In the genomic region with DNA sequence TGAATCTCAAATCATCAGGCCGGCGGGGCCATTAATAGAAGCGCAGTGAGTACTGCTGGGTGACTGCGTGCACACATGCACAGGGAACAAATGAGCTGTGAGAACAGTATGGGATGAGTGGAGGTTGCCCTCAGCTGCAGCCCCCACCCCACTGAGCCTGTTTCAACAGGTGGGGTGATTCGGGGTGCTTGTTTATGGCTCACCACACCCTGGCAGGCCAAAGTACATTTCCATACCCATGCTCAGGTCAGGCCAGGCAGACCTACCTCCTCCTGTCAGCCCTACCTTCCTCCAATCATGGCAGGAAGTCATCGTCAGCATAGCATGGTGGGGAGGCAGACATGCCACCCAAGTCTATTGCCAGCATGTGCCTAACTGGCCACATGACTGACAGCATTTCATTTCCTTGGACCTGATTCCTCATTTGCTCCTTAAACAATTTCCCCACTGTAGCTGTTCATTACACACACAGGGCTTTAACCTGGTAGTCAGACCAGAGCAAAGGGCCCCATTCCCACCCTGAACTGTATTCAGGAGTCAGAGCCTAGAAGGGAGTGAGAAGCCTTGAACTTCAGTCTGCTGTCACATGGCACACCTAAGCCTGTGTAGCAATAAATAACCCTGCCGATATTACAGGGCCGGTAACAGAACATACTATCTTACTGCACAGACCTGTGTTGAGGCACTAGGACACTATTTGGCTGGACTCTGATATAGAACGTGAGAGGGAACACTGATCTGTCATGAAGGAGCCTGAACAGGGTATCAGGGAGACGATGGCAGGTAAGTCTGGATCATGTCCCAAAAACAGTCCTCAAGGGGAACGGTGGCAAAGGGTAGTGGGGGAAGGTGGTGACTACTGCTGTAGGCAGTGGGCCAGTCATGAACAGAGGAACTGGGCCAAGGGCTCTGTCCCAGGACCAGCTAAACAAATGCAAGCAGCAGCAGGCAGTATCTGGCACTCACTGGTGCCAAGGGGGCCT, we compare ENCODE assay signal across 10 mouse cellular contexts. TPM values are rescaled to one million over a fixed set of nuclear protein-coding genes. Genes with fewer than 3 reads are reported as not detected.
DNase-seq lines count a peak whose midpoint lies in the region; ATAC-seq and TF ChIP-seq lines count a peak whose summit lies in the region.
"Had no signal": no experiment of that assay in that cellular context is flagged by ENCODE, and none has a peak within 500 bp of the region (broad histone marks: within the 10 kb centered on the region; RNA-seq: fewer than 3 reads in every experiment).

Gene Gm21885, plus strand, starts transcription at position 675 of the 983 bp plus-strand sequence.

- H3K4me2 ChIP-seq in midbrain, postnatal 0 days (ENCODE audit: low read depth, low read length, poor library complexity, severe bottlenecking), result no peak within 1 kb of the TSS
- H3K4me2 ChIP-seq in midbrain, embryonic 15.5 days, result no peak within 1 kb of the TSS
- no peak within 1 kb of the TSS for H3K4me2 ChIP-seq in intestine, embryonic 14.5 days (ENCODE audit: low read length)

- WGBS in midbrain, postnatal 0 days, result 87% methylated on average over 11 of the region's 11 CpGs
- WGBS in midbrain, embryonic 15.5 days, result 84% methylated on average over 11 of the region's 11 CpGs
- 71% methylated on average over 11 of the region's 11 CpGs for WGBS in intestine, embryonic 14.5 days

- H3K4me3 ChIP-seq in midbrain, postnatal 0 days (ENCODE audit: low read depth, low read length), result no peak within 1 kb of the TSS
- no peak within 1 kb of the TSS for H3K4me3 ChIP-seq in midbrain, embryonic 15.5 days
- H3K4me3 ChIP-seq in intestine, embryonic 14.5 days (ENCODE audit: low read depth, low read length), result no peak within 1 kb of the TSS
- H3K4me3 ChIP-seq: erythroblast, embryonic 14.5 days had no signal

- no peaks in the 10 kb centered on the region for H3K4me1 ChIP-seq in midbrain, postnatal 0 days (ENCODE audit: insufficient read depth, low read length)
- H3K4me1 ChIP-seq in midbrain, embryonic 15.5 days, result peaks cover 11% of the 10 kb centered on the region
- peaks cover 7% of the 10 kb centered on the region; the same call in 1 of the 2 replicates for H3K4me1 ChIP-seq in intestine, embryonic 14.5 days (replicated peaks; ENCODE audit: control insufficient read depth, insufficient read depth, low read length)

- H3K9me3 ChIP-seq in midbrain, postnatal 0 days (ENCODE audit: low read length), result no peaks in the 10 kb centered on the region
- no peaks in the 10 kb centered on the region for H3K9me3 ChIP-seq in midbrain, embryonic 15.5 days
- no peaks in the 10 kb centered on the region for H3K9me3 ChIP-seq in intestine, embryonic 14.5 days (ENCODE audit: control insufficient read depth, low read length)

- peaks cover 10% of the 10 kb centered on the region for H3K36me3 ChIP-seq in midbrain, postnatal 0 days (ENCODE audit: insufficient read depth, low read length)
- peaks cover 21% of the 10 kb centered on the region for H3K36me3 ChIP-seq in midbrain, embryonic 15.5 days (replicated peaks)
- peaks cover 28% of the 10 kb centered on the region; the same call in 1 of the 2 replicates for H3K36me3 ChIP-seq in intestine, embryonic 14.5 days (ENCODE audit: control insufficient read depth, insufficient read depth, low read length)

- TF ChIP-seq CTCF in midbrain, postnatal 0 days (IDR thresholded peaks at IDR 0.05), result no peak

- ATAC-seq in midbrain, postnatal 0 days (ENCODE audit: low FRiP score), result no peak
- no peak for ATAC-seq in midbrain, embryonic 15.5 days (replicated peaks)
- peak; percentile 45 for ATAC-seq in intestine, embryonic 14.5 days (replicated peaks; ENCODE audit: low FRiP score, low TSS enrichment, low read depth)
- no peak for ATAC-seq in inflammation-experienced regulatory T-cells, adult 6 months

- peak; percentile 47 for DNase-seq in cerebellum, adult 9-11 months
- DNase-seq in cerebellum, adult 11 months, result no peak
- peak; percentile 72 for DNase-seq in midbrain, postnatal 0 days (ENCODE audit: low spot score)
- peak; percentile 61 for DNase-seq in intestine, embryonic 14.5 days (ENCODE audit: low spot score)
- no peak for DNase-seq in embryo, embryonic 11 days
- no peak for DNase-seq in kidney, adult 9 months
- DNase-seq: layer of hippocampus, adult 9-11 months had no signal

- no peaks in the 10 kb centered on the region for H3K27me3 ChIP-seq in midbrain, postnatal 0 days (ENCODE audit: insufficient read depth, low read length)
- no peaks in the 10 kb centered on the region for H3K27me3 ChIP-seq in midbrain, embryonic 15.5 days (replicated peaks)
- H3K27me3 ChIP-seq in intestine, embryonic 14.5 days (replicated peaks; ENCODE audit: control insufficient read depth, insufficient read depth, low read length), result no peaks in the 10 kb centered on the region

- H3K27ac ChIP-seq in midbrain, postnatal 0 days (ENCODE audit: low read depth, low read length), result no peak within 1 kb of the TSS
- no peak within 1 kb of the TSS for H3K27ac ChIP-seq in midbrain, embryonic 15.5 days
- peak within 1 kb of the TSS; percentile 5; the same call in 1 of the 2 replicates for H3K27ac ChIP-seq in intestine, embryonic 14.5 days (ENCODE audit: low read depth)

- no peak within 1 kb of the TSS for H3K9ac ChIP-seq in midbrain, postnatal 0 days (replicated peaks; ENCODE audit: low read length, poor library complexity, severe bottlenecking)
- no peak within 1 kb of the TSS for H3K9ac ChIP-seq in midbrain, embryonic 15.5 days
- H3K9ac ChIP-seq in intestine, embryonic 14.5 days (ENCODE audit: low read length), result no peak within 1 kb of the TSS

RNA-seq across cellular contexts. Expression of gene Gm21885, which starts in this region (rescaled TPM):
- not detected in 2 replicates for total RNA-seq in midbrain, postnatal 0 days (2014; rRNA removed)
- polyA plus RNA-seq in midbrain, postnatal 0 days (2015; fragmentation: Nextera tagmentation; extraction: Ambion mirVana), result not detected in 2 replicates
- polyA plus RNA-seq in midbrain, embryonic 15.5 days (2015; fragmentation: Nextera tagmentation; extraction: Ambion mirVana), result 0.45 and 0.89 TPM in 2 replicates
- 1.1 and 1.6 TPM in 2 replicates for polyA plus RNA-seq in intestine, embryonic 14.5 days (2014; fragmentation: Nextera tagmentation; extraction: Ambion mirVana)
- polyA plus RNA-seq in inflammation-experienced regulatory T-cells, adult 6 months (2017; shearing (Covaris generic)), result 1 to 10 TPM; 1.6 to 1.7 (median 1.7) TPM
- polyA plus RNA-seq: erythroblast, embryonic 14.5 days had no signal

Comparison
In these comparisons a context has a peak if more than half of its experiments do, and no peak if none do; other contexts are left out.
1. DNase-seq: peak in cerebellum, adult 9-11 months (single experiment) and intestine, embryonic 14.5 days (single experiment); none in cerebellum, adult 11 months (single experiment), embryo, embryonic 11 days (single experiment) and kidney, adult 9 months (single experiment).
2. Peak in DNase-seq in midbrain, postnatal 0 days; RNA of the gene not detected or under 1 TPM.